Mouse (Mus musculus) cerebellum, adult 9-11 months (tissue): ENCODE results near the gene Sbpl.
"Not testable (repeated sequence)": the region's sequence is repeated elsewhere in the genome, so short reads cannot be mapped to it uniquely, and the experiment has no call there.

ENCODE experiments used
- DNase-seq: peaks from one replicate; pipeline ENCODE4 v3.0.0; 2022

Gene Sbpl

GRCm38 (mm10) chr17:23960084-23960738, 5.1 kb upstream of the Sbpl start:
- DNase-seq: peak; percentile 71

GRCm38 (mm10) chr17:23950828-23951227, 4.2 kb downstream of the Sbpl start:
- not testable (repeated sequence) for DNase-seq

- DNase-seq: no peak
Observed at GRCm38 (mm10) chr17:23949068-23949467, 6.0 kb downstream of the Sbpl start.

GRCm38 (mm10) chr17:23947486-23947885, 7.6 kb downstream of the Sbpl start:
- not testable (repeated sequence) for DNase-seq

GRCm38 (mm10) chr17:23941372-23941771, 13.7 kb downstream of the Sbpl start, which contains the start of gene Sbp:
Gene Sbp, plus strand, starts transcription at chr17:23941672.
- DNase-seq: no peak

- no peak for DNase-seq
Observed at GRCm38 (mm10) chr17:23931157-23931556, 23.9 kb downstream of the Sbpl start.

- peak; percentile 89 for DNase-seq
Observed at GRCm38 (mm10) chr17:23925090-23925493, 30.0 kb downstream of the Sbpl start.

GRCm38 (mm10) chr17:23924531-23925007, 30.5 kb downstream of the Sbpl start:
- DNase-seq: peak; percentile 97

- DNase-seq: not testable (repeated sequence)
Observed at GRCm38 (mm10) chr17:23917158-23917557, 37.9 kb downstream of the Sbpl start, which contains the start of gene Dcpp3. Gene Dcpp3, plus strand, starts transcription at chr17:23917458.
